Mouse (Mus musculus) embryonic facial prominence, embryonic 15.5 days (tissue): Measurements from ENCODE around the gene Ndrg2. TPM values are rescaled to one million over a fixed set of nuclear protein-coding genes. Genes with fewer than 3 reads are reported as not detected.
A peak's percentile ranks its signal among the peaks of the same experiment; 100 is the strongest.
"Not testable (repeated sequence)": the region's sequence is repeated elsewhere in the genome, so short reads cannot be mapped to it uniquely, and the experiment has no call there.

Source experiments
- ATAC-seq: fragments of 200-750 bp; cut with Nextera tagmentation; 2 replicates; pipeline ENCODE4 v1.8.0; 2017; ENCODE audit warnings: low read depth, moderate TSS enrichment; ENCODE audit not compliant: insufficient number of reproducible peaks, low FRiP score, low TSS enrichment
- H3K27ac ChIP-seq: fragments of 300-500 bp; sonication (generic); replicated peaks from 2 replicates; pipeline ENCODE4 v1.5.1; 2015; ENCODE audit warnings: mild to moderate bottlenecking, inconsistent platforms
- H3K27me3 ChIP-seq: fragments of 300-500 bp; sonication (generic); 2 replicates; pipeline ENCODE4 v1.6.1; 2015; ENCODE audit warnings: inconsistent platforms
- H3K36me3 ChIP-seq: fragments of 300-500 bp; sonication (generic); 2 replicates; pipeline ENCODE4 v1.6.1; 2015; ENCODE audit warnings: mild to moderate bottlenecking, inconsistent platforms
- H3K4me1 ChIP-seq: fragments of 300-500 bp; sonication (generic); 2 replicates; pipeline ENCODE4 v1.6.1; 2015; ENCODE audit warnings: inconsistent platforms
- H3K4me2 ChIP-seq: fragments of 300-500 bp; sonication (generic); replicated peaks from 2 replicates; pipeline ENCODE4 v1.6.1; 2015; ENCODE audit warnings: mild to moderate bottlenecking, inconsistent platforms
- H3K4me3 ChIP-seq: fragments of 300-500 bp; sonication (generic); replicated peaks from 2 replicates; pipeline ENCODE4 v1.5.1; 2015; ENCODE audit warnings: mild to moderate bottlenecking, inconsistent platforms
- H3K9ac ChIP-seq: fragments of 300-500 bp; sonication (generic); 2 replicates; pipeline ENCODE4 v1.6.1; 2015; ENCODE audit warnings: inconsistent platforms
- H3K9me3 ChIP-seq: fragments of 300-500 bp; sonication (generic); replicated peaks from 2 replicates; pipeline ENCODE4 v1.6.1; 2016; ENCODE audit warnings: inconsistent platforms
- WGBS: fragments of 180-500 bp; shearing (Covaris S2); methylation state at CpG from one replicate; pipeline ENCODE4 v1.1.7; 2015; 5-methylcytosine and 5-hydroxymethylcytosine counted together
- polyA plus RNA-seq: library from polyadenylated mRNA; unstranded; fragments of >200 nt; fragmentation: Nextera tagmentation; extraction: Ambion mirVana; gene quantifications from 2 replicates; pipeline ENCODE4 v1.2.1, GENCODE M21; 2015

The Ndrg2 gene
- polyA plus RNA-seq, 1 experiment from 2014 or later = 98.2 TPM

DNA sequence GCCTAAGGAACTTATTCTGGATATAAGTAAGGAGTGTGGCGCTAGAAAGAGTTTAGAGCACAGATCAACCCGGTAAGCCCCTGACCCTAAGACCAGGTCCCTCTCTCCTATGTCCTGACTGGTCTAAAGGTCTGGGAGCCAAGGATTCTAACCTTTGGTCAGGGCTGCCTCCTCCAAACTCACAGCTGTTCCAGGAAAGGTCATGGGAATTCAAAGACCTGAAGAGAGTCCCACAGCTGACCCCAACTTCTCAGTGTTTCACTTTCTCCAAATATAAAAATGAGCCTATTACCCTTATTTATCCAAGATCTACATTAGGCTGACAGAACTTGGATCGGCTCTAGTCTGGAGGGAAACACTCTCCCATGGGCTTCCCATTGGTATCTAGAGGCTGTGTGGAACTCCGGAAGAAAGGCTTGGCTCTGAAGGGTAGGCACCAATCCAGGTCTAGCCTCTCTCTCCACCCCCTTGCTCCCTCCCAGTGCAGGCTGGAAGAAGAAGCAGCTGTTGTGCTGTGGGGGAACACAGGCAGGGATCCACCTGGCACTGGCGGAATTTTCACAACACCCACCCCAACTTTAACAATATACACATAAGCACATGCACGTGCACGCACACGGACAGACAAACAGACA is 15.5 kb upstream of the Ndrg2 start:
- ATAC-seq = no peak
- Histone ChIP-seq H3K4me3 (no peak overlapping the region), H3K4me1 (0 out of 2 replicates have a peak, but pooled peaks cover 3% of the 10 kb centered on the region), H3K27me3 (no peaks in the 10 kb centered on the region), H3K27ac (no peak overlapping the region), H3K4me2 (no peak overlapping the region), H3K9me3 (no peaks in the 10 kb centered on the region), H3K9ac (no peak overlapping the region), H3K36me3 (no peaks in the 10 kb centered on the region)
- WGBS = 71% methylated on average over 8 of the region's 8 CpGs

DNA sequence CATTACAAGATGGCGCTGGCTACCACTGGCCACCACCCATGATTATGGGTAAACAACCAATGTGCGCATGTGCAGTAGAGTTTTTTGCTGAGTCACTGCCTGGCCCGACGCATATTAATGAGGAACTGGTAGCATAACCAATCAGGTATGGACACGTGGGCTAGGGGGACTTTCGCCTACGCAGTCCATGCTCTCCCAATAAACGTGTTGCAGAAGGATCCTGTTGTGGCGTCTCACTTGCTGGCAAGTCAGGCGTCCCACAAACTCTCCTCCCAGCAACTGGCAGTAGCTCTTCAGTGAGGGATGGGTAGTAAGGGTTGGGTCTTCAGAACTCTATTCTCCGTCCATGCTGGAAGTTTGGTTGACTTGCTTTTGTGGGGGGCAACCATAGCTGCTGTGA is 13.0 kb upstream of the Ndrg2 start:
- H3K4me3 ChIP-seq, H3K4me2 ChIP-seq, H3K9ac ChIP-seq, ATAC-seq, H3K27me3 ChIP-seq, H3K36me3 ChIP-seq, H3K9me3 ChIP-seq, H3K27ac ChIP-seq: not testable (repeated sequence)
- whole genome bisulfite sequencing = 90% methylated on average over 11 of the region's 11 CpGs
- peaks cover 20% of the 10 kb centered on the region for H3K4me1 ChIP-seq

DNA sequence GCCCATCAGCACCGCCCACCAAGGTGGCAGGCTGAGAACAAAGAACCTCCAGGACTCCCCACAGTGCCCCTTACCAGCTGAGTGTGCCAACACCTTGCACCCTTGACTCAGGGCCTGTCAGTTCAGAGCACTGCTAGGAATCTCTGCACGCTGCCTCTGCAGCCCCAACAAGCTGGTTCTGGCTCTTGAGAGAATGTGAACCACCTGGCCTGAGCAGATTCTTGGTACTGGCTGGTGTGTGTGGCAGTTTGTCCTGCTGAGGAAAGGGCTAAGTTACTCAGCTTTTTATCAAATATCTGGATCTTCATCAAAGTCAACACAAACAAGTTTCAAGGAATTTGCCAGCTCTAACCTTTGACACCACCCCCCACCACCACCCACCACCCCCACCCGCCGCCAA is 9.5 kb upstream of the Ndrg2 start:
- 57% methylated on average over 4 of the region's 4 CpGs for WGBS
- ATAC-seq = no peak
- Histone ChIP-seq H3K27ac (no peak overlapping the region), H3K9me3 (no peaks in the 10 kb centered on the region), H3K9ac (no peak overlapping the region), H3K4me2 (no peak overlapping the region), H3K4me3 (no peak overlapping the region), H3K27me3 (no peaks in the 10 kb centered on the region), H3K4me1 (peaks cover 24% of the 10 kb centered on the region), H3K36me3 (no peaks in the 10 kb centered on the region)

- Histone ChIP-seq H3K4me1 (peaks cover 24% of the 10 kb centered on the region), H3K9ac (no peak overlapping the region), H3K9me3 (no peaks in the 10 kb centered on the region), H3K27ac (no peak overlapping the region; the same call in 1 of the 2 replicates), H3K4me3 (no peak overlapping the region), H3K36me3 (no peaks in the 10 kb centered on the region), H3K27me3 (no peaks in the 10 kb centered on the region), H3K4me2 (no peak overlapping the region)
- WGBS = 79% methylated on average over 2 of the region's 2 CpGs
- ATAC-seq = no peak
Measured at GRCm38 (mm10) chr14:51922910-51923309, 9.0 kb upstream of the Ndrg2 start.

GRCm38 (mm10) chr14:51922571-51922865 is 8.6 kb upstream of the Ndrg2 start, which contains the start of gene Rnase13:
Rnase13 (minus strand) TSS chr14:51922773.
- H3K4me3 ChIP-seq = no peak within 1 kb of the TSS
- H3K9me3 ChIP-seq = no peaks in the 10 kb centered on the region
- no peaks in the 10 kb centered on the region for H3K36me3 ChIP-seq
- no peak within 1 kb of the TSS for H3K9ac ChIP-seq
- no peak within 1 kb of the TSS for H3K4me2 ChIP-seq
- H3K4me1 ChIP-seq = peaks cover 24% of the 10 kb centered on the region
- H3K27ac ChIP-seq = peak within 1 kb of the TSS; percentile 18
- no peak for ATAC-seq
- H3K27me3 ChIP-seq = no peaks in the 10 kb centered on the region
- 70% methylated on average over 7 of the region's 7 CpGs for WGBS

DNA sequence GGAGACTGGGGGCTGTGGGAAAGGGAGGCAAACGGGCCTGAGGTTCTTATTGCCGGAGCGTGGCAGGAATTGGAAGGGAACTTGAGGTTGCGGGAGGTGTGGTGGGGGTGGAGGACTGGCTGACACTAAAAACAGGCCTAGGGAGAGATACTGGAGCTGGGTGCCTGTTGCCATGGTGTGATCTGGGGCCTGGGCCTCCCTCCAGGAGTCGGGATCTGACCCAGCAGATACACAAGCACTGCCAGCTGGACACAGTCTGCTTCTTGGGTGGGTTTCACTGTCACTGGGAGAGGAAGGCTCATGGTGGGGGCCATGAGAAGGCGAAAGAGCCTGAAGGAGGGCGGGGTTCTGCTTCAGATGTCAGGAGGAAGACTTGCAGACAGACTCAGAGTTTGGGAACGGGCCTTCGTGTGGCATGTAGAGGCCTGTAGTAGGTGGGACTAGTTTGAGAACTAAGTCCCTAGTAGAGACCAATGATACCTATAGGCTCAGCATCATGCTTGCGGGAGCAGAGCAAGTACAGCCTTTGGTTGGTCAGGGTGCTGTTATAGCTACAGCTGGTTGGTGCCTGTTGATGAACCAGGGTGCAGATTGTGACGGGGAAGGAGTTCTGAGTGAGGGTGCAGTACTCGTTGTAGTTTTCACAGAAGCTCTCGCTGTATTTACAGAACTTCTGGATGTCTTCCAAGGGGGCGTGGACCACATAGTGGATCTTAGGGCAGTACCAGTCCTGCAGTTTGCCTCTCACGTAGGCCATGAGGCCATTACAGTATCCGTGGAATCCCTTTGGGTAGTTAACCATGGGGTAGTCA is 8.0 kb upstream of the Ndrg2 start:
- Histone ChIP-seq H3K4me2 (no peak overlapping the region), H3K4me3 (no peak overlapping the region), H3K4me1 (peaks cover 24% of the 10 kb centered on the region), H3K9ac (no peak overlapping the region), H3K27ac (peak overlapping the region; percentile 18), H3K9me3 (no peaks in the 10 kb centered on the region), H3K27me3 (no peaks in the 10 kb centered on the region), H3K36me3 (no peaks in the 10 kb centered on the region)
- peak; percentile 44; the same call in 1 of the 2 replicates for ATAC-seq
- 55% methylated on average over 16 of the region's 16 CpGs for WGBS

- Histone ChIP-seq H3K9ac (no peak overlapping the region), H3K4me3 (no peak overlapping the region), H3K9me3 (no peaks in the 10 kb centered on the region), H3K4me2 (no peak overlapping the region), H3K4me1 (peaks cover 35% of the 10 kb centered on the region), H3K27ac (no peak overlapping the region), H3K36me3 (no peaks in the 10 kb centered on the region), H3K27me3 (no peaks in the 10 kb centered on the region)
- no peak for ATAC-seq
- 86% methylated on average over 4 of the region's 4 CpGs for WGBS
Measured at GRCm38 (mm10) chr14:51918966-51919365, 5.0 kb upstream of the Ndrg2 start.

GRCm38 (mm10) chr14:51918125-51918524 is 4.2 kb upstream of the Ndrg2 start, which contains the start of gene Tppp2:
Tppp2 (plus strand) TSS chr14:51918425.
- no peak for ATAC-seq
- WGBS = 84% methylated on average over 4 of the region's 4 CpGs

DNA sequence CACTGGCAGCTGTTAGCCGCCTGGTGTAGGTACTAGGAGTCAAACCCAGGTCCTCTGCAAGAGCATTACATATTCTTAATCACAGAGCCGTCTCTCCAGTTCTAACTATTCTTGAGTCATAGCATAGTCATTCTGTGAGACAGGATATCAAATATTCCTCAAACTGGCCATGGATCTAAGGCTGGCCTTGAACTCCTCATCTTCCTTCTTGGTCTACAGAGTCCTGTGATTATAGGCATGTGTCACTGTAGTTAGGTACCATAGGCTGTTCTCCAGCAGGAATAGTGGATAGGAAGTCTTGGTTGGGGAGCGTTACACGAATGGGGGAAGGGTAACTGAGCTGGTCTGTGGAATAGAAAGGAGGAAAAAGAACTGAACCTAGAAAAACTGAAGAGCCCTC is 2.6 kb upstream of the Ndrg2 start:
- Histone ChIP-seq H3K9me3 (no peaks in the 10 kb centered on the region), H3K27ac (no peak overlapping the region), H3K9ac (no peak overlapping the region), H3K36me3 (no peaks in the 10 kb centered on the region), H3K27me3 (no peaks in the 10 kb centered on the region), H3K4me2 (no peak overlapping the region), H3K4me1 (peaks cover 23% of the 10 kb centered on the region), H3K4me3 (no peak overlapping the region)
- 88% methylated on average over 4 of the region's 4 CpGs for WGBS
- no peak for ATAC-seq

More at GRCm38 (mm10) chr14:51918125-51918524, 4.2 kb upstream of the Ndrg2 start, which contains the start of gene Tppp2:
- Histone ChIP-seq H3K9ac (no peak within 1 kb of the TSS), H3K9me3 (no peaks in the 10 kb centered on the region), H3K4me3 (no peak within 1 kb of the TSS), H3K36me3 (no peaks in the 10 kb centered on the region), H3K27me3 (no peaks in the 10 kb centered on the region), H3K27ac (no peak within 1 kb of the TSS), H3K4me1 (peaks cover 32% of the 10 kb centered on the region), H3K4me2 (no peak within 1 kb of the TSS)

DNA sequence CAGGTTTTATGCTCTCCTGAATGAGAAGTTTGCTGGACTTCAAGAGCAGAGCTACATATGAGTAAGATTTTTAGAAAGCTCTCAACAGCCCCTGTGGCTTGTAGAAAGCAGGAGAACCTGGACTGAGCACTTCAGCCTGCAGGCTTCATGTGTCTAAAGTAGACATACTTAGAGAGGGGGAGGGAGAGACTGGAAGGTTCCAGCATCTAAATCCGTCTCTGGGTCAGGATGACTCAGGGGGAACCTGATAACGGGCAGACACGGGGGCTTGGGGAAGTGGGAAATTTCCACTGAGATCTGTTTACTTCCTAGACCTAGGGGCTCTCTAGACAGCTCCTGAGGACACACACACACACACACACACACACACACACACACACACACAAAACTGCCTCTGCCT is 1.1 kb upstream of the Ndrg2 start:
- no peak overlapping the region for H3K9ac ChIP-seq
- H3K36me3 ChIP-seq = peaks cover 4% of the 10 kb centered on the region; the same call in 1 of the 2 replicates
- peaks cover 20% of the 10 kb centered on the region for H3K4me1 ChIP-seq
- no peak overlapping the region for H3K4me3 ChIP-seq
- 18% methylated on average over 3 of the region's 3 CpGs for WGBS
- no peaks in the 10 kb centered on the region for H3K27me3 ChIP-seq
- H3K4me2 ChIP-seq = 0 out of 2 replicates have a peak overlapping the region, but pooled peaks have one; percentile 8
- no peaks in the 10 kb centered on the region for H3K9me3 ChIP-seq
- peak overlapping the region; percentile 87 for H3K27ac ChIP-seq
- no peak for ATAC-seq

GRCm38 (mm10) chr14:51913062-51913959 is 647 bp downstream of the Ndrg2 start:
- peak overlapping the region; percentile 94 for H3K4me2 ChIP-seq
- ATAC-seq = peak; percentile 86
- WGBS = under 1% methylated on average over 58 of the region's 58 CpGs

More at GRCm38 (mm10) chr14:51913062-51913959, 647 bp downstream of the Ndrg2 start:
- Histone ChIP-seq H3K4me3 (peak overlapping the region; percentile 57), H3K9me3 (no peaks in the 10 kb centered on the region), H3K27me3 (no peaks in the 10 kb centered on the region), H3K4me1 (peaks cover 24% of the 10 kb centered on the region), H3K36me3 (peaks cover 9% of the 10 kb centered on the region; the same call in 1 of the 2 replicates), H3K27ac (peak overlapping the region; percentile 87), H3K9ac (peak overlapping the region; percentile 28)
